Mouse (Mus musculus): ENCODE results near the gene Eprs.

GRCm38 (mm10) chr1:185431245-185431997, 68.6 kb downstream of the Eprs start:
- TF ChIP-seq CTCF (IDR thresholded peaks at IDR 0.05) (no peak), EP300 (IDR thresholded peaks at IDR 0.05) (no peak)

Measured in lung, postnatal 0 days (tissue).